Mouse (Mus musculus) neural tube, embryonic 14.5 days (tissue): ENCODE measurements at regions not wholly inside any gene's neighbourhood (a gene's known extent, or its start where the extent isn't known, plus 50 kb on each side); places are given as distances from the start of the nearest gene placed in this dataset.

Experiments
- ATAC-seq: fragments of 200-750 bp; cut with Nextera tagmentation; 2 replicates; pipeline ENCODE4 v1.8.0; 2017; ENCODE audit warnings: low read depth, mild to moderate bottlenecking, moderate TSS enrichment, moderate library complexity
- H3K27ac ChIP-seq: fragments of 300-500 bp; sonication (generic); 2 replicates; pipeline ENCODE4 v1.5.1; 2014; ENCODE audit warnings: low read depth, mild to moderate bottlenecking, control low read depth, low read length, moderate library complexity, mixed read lengths
- H3K27me3 ChIP-seq: fragments of 300-500 bp; sonication (generic); 2 replicates; pipeline ENCODE4 v1.6.1; 2014; ENCODE audit warnings: low read length; ENCODE audit not compliant: control insufficient read depth, insufficient read depth
- H3K36me3 ChIP-seq: fragments of 300-500 bp; sonication (generic); 2 replicates; pipeline ENCODE4 v1.6.1; 2014; ENCODE audit warnings: low read length, mixed read lengths; ENCODE audit not compliant: control insufficient read depth, insufficient read depth
- H3K4me1 ChIP-seq: fragments of 300-500 bp; sonication (generic); 2 replicates; pipeline ENCODE4 v1.6.1; 2014; ENCODE audit warnings: low read length; ENCODE audit not compliant: control insufficient read depth, insufficient read depth
- H3K4me2 ChIP-seq: fragments of 300-500 bp; sonication (generic); 2 replicates; pipeline ENCODE4 v1.6.1; 2014; ENCODE audit warnings: mild to moderate bottlenecking, low read depth, low read length, control low read depth
- H3K4me3 ChIP-seq: fragments of 300-500 bp; sonication (generic); 2 replicates; pipeline ENCODE4 v1.5.1; 2014; ENCODE audit warnings: low read depth, low read length, control low read depth, mixed read lengths
- H3K9ac ChIP-seq: fragments of 300-500 bp; sonication (generic); replicated peaks from 2 replicates; pipeline ENCODE4 v1.6.1; 2014; ENCODE audit warnings: low read depth, mild to moderate bottlenecking, control low read depth, low read length, mixed read lengths
- H3K9me3 ChIP-seq: fragments of 300-500 bp; sonication (generic); 2 replicates; pipeline ENCODE4 v1.6.1; 2016; ENCODE audit warnings: low read length; ENCODE audit not compliant: control insufficient read depth
- WGBS: fragments of 180-500 bp; shearing (Covaris S2); extraction: QIAGEN DNeasy Blood & Tissue Kit; methylation state at CpG from one replicate; pipeline ENCODE4 v1.1.7; 2014; 5-methylcytosine and 5-hydroxymethylcytosine counted together

DNA sequence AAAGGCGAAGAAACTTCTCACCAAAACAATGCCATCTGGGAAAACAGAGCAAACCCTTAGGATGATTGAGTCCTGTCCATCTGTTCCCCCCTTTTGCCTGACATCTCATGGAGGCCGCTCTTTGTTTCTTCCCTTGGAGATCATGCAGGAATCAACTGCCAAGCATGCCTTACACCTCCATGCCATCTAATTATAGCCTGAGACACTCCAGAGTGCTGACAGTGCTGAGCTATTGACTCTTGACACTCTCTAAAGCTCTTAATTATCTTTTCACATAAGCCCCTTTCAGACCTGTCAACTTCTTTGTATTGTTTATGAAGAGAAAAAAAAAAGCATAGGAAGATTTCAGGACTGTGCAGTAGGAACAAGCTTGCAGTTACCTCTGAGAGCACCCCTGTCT lies 252.4 kb downstream of the Olfr1505 start:
- no peak overlapping the region for H3K27ac ChIP-seq
- ATAC-seq: no peak
- no peak overlapping the region for H3K9ac ChIP-seq
- H3K4me3 ChIP-seq: no peak overlapping the region
- H3K9me3 ChIP-seq: no peaks in the 10 kb centered on the region
- WGBS: 80% methylated on average over 2 of the region's 2 CpGs
- no peaks in the 10 kb centered on the region for H3K36me3 ChIP-seq
- H3K27me3 ChIP-seq: no peaks in the 10 kb centered on the region
- H3K4me2 ChIP-seq: no peak overlapping the region
- H3K4me1 ChIP-seq: no peaks in the 10 kb centered on the region

- Histone ChIP-seq H3K27me3 (no peaks in the 10 kb centered on the region), H3K4me1 (no peaks in the 10 kb centered on the region), H3K4me2 (no peak overlapping the region), H3K9me3 (no peaks in the 10 kb centered on the region), H3K4me3 (no peak overlapping the region), H3K27ac (no peak overlapping the region), H3K36me3 (no peaks in the 10 kb centered on the region), H3K9ac (no peak overlapping the region)
- WGBS: 37% methylated on average over 4 of the region's 4 CpGs
- ATAC-seq: no peak
Measured at GRCm38 (mm10) chr19:14180244-14180643, 266.9 kb downstream of the Olfr1505 start.

- no peaks in the 10 kb centered on the region for H3K27me3 ChIP-seq
- no peak overlapping the region for H3K4me3 ChIP-seq
- H3K9me3 ChIP-seq: no peaks in the 10 kb centered on the region
- no peak overlapping the region for H3K9ac ChIP-seq
- ATAC-seq: no peak
- H3K36me3 ChIP-seq: no peaks in the 10 kb centered on the region
- no peak overlapping the region for H3K4me2 ChIP-seq
- no peaks in the 10 kb centered on the region for H3K4me1 ChIP-seq
- WGBS: 78% methylated on average over 3 of the region's 3 CpGs
- no peak overlapping the region for H3K27ac ChIP-seq
Measured at GRCm38 (mm10) chr19:14180956-14181355, 267.6 kb downstream of the Olfr1505 start.

- Histone ChIP-seq H3K36me3 (no peaks in the 10 kb centered on the region), H3K4me3 (no peak overlapping the region), H3K9ac (no peak overlapping the region), H3K27ac (no peak overlapping the region), H3K9me3 (no peaks in the 10 kb centered on the region), H3K4me2 (no peak overlapping the region), H3K27me3 (no peaks in the 10 kb centered on the region), H3K4me1 (no peaks in the 10 kb centered on the region)
- WGBS: 91% methylated on average over 6 of the region's 6 CpGs
- ATAC-seq: no peak
Measured at GRCm38 (mm10) chr19:14181661-14182415, 268.5 kb downstream of the Olfr1505 start.

GRCm38 (mm10) chr19:14191820-14192219 lies 278.5 kb downstream of the Olfr1505 start:
- H3K4me1 ChIP-seq: no peaks in the 10 kb centered on the region
- H3K4me2 ChIP-seq: no peak overlapping the region
- H3K27me3 ChIP-seq: no peaks in the 10 kb centered on the region
- no peaks in the 10 kb centered on the region for H3K36me3 ChIP-seq
- no peak overlapping the region for H3K9ac ChIP-seq
- no peak overlapping the region for H3K4me3 ChIP-seq
- no peaks in the 10 kb centered on the region for H3K9me3 ChIP-seq
- no peak for ATAC-seq
- WGBS: 85% methylated on average over 3 of the region's 3 CpGs
- no peak overlapping the region for H3K27ac ChIP-seq

GRCm38 (mm10) chr19:14197864-14198263 lies 284.5 kb downstream of the Olfr1505 start:
- Histone ChIP-seq H3K36me3 (no peaks in the 10 kb centered on the region), H3K4me2 (no peak overlapping the region), H3K27me3 (no peaks in the 10 kb centered on the region), H3K4me1 (no peaks in the 10 kb centered on the region), H3K9me3 (no peaks in the 10 kb centered on the region), H3K27ac (no peak overlapping the region), H3K4me3 (no peak overlapping the region), H3K9ac (no peak overlapping the region)
- no peak for ATAC-seq
- 81% methylated on average over 3 of the region's 3 CpGs for WGBS

- ATAC-seq: no peak
- Histone ChIP-seq H3K4me1 (no peaks in the 10 kb centered on the region), H3K4me3 (no peak overlapping the region), H3K36me3 (no peaks in the 10 kb centered on the region), H3K27me3 (no peaks in the 10 kb centered on the region), H3K4me2 (no peak overlapping the region), H3K9me3 (no peaks in the 10 kb centered on the region), H3K9ac (no peak overlapping the region), H3K27ac (no peak overlapping the region)
- WGBS: 87% methylated on average over 4 of the region's 4 CpGs
Measured at GRCm38 (mm10) chr19:14220507-14220909, 307.2 kb downstream of the Olfr1505 start.

GRCm38 (mm10) chr19:14225061-14225696 lies 311.8 kb downstream of the Olfr1505 start:
- 74% methylated on average over 6 of the region's 6 CpGs for WGBS
- H3K27me3 ChIP-seq: no peaks in the 10 kb centered on the region
- H3K27ac ChIP-seq: no peak overlapping the region
- H3K4me1 ChIP-seq: no peaks in the 10 kb centered on the region
- no peaks in the 10 kb centered on the region for H3K36me3 ChIP-seq
- ATAC-seq: no peak
- H3K9ac ChIP-seq: no peak overlapping the region
- H3K9me3 ChIP-seq: no peaks in the 10 kb centered on the region
- H3K4me3 ChIP-seq: no peak overlapping the region
- no peak overlapping the region for H3K4me2 ChIP-seq

- H3K27ac ChIP-seq: no peak overlapping the region
- H3K4me3 ChIP-seq: no peak overlapping the region
- H3K9ac ChIP-seq: no peak overlapping the region
- ATAC-seq: no peak
- H3K36me3 ChIP-seq: no peaks in the 10 kb centered on the region
- 62% methylated on average over 4 of the region's 4 CpGs for WGBS
- H3K27me3 ChIP-seq: no peaks in the 10 kb centered on the region
- no peak overlapping the region for H3K4me2 ChIP-seq
- H3K9me3 ChIP-seq: no peaks in the 10 kb centered on the region
- H3K4me1 ChIP-seq: no peaks in the 10 kb centered on the region
Measured at GRCm38 (mm10) chr19:14225787-14226186, 312.5 kb downstream of the Olfr1505 start.
